Mouse (Mus musculus): ENCODE measurements around the gene Gm38655. TPM values are rescaled to one million over a fixed set of nuclear protein-coding genes. Genes with fewer than 3 reads are reported as not detected.
"Not testable (repeated sequence)": the region's sequence is repeated elsewhere in the genome, so short reads cannot be mapped to it uniquely, and the experiment has no call there.

The Gm38655 gene
- total RNA-seq, 1 experiment from 2014 or later, result 0.37 TPM

DNA sequence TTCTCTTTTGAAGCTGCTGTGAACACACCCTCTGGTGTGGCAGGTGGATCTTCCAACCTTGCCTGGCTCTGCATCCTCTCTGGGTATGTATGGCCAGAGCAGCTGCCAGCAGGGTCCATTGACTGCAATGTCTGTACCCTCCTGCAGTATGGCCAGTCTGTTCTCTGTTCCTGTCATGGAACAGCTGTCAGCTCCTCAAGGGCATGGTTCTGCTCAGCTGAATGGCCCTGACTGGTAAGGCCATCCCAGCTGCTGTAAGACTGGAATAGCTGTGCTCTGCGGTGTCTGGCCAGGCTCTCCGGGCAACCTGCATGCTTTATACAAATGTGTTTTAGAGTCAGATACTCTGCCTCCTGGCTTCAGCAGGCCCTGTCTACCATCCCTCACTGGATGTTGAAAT lies 5.6 kb downstream of the Gm38655 start:
- DNase-seq, result peak; percentile 48

DNA sequence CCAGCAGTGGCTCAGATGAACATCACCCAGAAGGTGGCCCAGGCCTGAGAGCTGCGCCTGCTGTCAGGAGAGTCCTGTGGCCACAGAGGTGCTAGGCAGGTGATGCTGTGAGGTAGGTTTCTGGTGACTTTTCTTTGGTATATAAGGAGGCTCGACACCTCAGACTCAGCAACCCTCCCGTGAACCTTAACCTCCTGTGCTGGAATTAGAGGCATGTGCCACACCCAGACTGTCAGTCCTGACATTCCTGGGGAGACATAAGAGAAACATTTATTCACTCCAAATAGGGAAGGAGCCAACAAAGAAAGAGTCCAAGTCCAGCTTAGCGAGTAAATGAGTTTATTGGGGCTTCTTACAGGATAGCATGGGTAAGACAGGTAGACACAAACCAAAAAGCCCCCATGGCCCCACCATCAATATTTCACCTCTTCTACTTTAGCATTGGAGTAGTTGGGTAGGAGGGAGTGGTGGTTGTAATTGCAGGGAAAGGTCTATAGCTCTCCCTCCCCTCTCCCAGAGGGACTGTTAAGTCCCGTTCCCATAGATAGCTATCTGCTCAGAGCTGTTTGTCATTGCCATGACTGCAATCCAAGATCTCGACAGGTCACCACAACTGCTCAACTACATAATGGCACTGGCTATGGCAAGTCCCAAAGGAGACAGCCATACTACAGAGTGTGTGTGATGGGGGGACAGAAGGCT lies 9.2 kb downstream of the Gm38655 start:
- DNase-seq, result no peak

DNA sequence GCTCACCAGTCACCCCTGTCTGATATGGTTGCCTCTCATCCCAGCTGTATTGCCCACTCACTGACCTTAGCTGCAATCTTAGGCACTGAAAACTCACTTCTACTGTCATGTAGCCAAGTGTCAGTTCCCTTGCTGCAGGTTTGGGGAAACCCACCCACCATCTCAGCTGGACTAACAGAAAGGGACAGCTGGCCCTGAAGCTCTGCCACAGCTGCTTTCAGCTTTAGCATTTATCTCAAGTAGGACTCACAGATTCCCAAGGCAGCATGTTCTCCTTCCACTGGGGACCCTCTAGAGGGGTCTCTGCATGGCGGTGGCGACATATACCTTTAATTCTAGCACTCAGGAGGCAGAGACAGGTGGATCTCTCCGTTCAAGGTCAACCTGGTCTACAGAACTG lies 10.5 kb downstream of the Gm38655 start:
- DNase-seq, result no peak

DNA sequence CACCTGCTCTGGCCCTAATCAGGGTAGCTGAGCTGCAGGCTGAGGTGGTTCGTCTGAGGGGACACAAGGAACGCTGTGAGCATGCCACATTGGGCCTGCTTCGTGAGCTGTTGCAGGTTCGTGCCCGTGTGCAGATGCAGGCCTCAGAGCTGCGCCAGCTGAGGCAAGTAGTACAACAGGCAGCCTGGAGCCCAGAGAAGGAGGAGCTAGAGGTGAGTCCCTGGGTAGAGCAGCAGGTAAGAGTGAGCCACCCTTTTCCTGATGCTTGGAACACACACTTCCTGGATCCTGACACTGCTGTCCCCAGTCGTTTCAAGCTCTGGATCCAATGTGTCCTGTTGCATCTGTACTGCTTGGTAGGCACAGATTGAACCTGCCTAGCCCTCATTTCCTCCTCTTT lies 11.9 kb downstream of the Gm38655 start:
- DNase-seq, result no peak

DNA sequence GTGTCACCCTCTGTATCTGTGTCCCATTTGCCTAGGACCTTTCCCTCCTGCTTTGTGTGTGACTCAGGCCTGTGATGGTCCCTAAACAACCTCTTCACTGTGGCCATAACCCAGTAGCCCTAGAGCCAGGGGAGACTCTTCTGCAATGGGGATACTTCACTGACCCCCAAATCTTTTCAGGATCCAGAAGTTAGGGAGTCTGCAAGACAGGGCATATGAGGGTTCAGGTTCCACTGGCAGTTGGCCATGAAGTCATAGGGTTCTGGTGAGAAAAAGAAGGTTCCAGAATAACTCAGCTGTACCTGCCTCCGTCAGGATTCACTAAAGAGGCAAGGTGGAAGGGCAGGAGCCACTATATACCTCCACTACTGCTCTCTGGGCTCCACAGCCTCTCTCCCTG lies 13.1 kb downstream of the Gm38655 start, which contains the start of gene Ccdc154:
Ccdc154 (plus strand) TSS at position 301 of the 400 bp plus-strand sequence.
- DNase-seq, result no peak

DNA sequence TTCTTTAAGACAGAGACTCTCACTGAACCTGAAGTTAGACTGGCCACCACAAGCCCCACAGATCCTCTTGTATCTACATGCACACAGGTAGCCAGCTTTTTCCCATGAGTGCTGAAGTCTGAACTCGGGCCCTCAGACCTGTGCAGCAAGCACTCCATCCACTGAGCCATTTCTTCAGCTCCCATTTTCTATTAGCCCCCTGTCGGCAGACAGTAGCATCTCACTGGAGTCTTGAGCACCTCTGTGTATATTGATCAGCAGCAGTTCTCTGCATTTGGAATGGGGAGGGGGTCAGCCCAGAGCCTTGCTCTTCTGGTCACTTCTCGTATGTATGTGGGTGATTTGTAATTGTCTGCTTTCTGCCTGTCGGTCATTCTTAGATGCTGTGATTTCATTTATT lies 35.3 kb downstream of the Gm38655 start:
- peak; percentile 41 for DNase-seq

DNA sequence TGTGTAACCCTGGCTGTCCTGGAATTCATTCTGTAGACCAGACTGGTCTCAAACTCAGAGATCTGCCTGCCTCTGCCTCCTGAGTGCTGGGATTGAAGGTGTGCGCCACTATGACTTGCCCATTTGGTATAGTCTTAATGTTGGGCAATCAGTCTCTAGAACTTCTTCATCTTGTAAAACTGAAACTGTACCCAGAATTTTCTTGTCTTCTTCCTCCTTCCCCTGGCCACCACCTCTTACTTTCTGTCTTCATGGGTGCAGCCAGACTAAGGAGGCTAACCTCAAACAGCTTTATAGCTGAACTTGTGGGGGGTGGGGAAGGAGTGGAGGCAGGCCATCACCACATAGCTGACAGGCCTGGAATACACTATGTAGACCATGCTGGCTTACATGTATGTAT lies 36.5 kb downstream of the Gm38655 start:
- DNase-seq, result no peak

DNA sequence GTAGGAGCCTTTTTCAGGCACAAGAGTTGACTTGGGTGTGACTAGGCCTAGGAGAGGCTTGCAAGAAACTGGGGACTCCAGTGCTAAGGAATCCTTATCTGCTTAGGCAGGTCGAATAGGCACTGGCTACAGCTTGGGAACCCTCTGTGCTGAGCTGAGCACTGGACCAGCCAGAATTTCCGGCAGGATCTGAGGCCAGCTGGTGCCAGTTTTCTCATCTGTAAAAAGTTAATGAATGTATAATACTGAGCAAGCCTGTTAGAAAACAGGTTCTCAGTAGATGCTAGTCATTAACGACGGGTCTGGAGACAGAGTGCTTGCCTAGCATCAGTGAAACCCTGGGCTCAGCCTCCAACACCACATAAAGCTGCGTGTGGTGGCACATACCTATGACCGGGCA lies 39.6 kb downstream of the Gm38655 start:
- DNase-seq, result no peak

DNA sequence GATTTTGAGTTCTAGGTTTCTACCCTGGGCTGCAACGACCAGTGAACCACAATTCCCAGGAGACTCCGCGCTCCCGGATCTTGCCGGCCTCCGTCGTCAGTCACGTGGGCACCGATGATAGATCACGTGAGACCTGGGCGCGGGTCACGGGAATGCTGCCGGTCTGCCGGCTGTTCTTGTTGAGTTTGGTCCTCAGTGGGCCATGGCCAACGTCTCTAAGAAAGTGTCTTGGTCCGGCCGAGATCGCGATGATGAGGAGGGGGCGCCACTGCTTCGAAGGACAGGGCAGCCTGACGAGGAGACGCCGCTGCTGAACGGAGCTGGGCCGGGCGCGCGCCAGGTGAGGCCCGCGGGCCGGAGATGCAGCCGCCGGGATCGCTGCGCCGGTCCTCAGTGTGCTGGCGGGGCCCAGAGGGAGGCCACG lies 42.0 kb downstream of the Gm38655 start, which contains the start of gene Clcn7:
Clcn7 (plus strand) TSS at position 117 of the 424 bp plus-strand sequence.
- DNase-seq, result peak; percentile 95

DNA sequence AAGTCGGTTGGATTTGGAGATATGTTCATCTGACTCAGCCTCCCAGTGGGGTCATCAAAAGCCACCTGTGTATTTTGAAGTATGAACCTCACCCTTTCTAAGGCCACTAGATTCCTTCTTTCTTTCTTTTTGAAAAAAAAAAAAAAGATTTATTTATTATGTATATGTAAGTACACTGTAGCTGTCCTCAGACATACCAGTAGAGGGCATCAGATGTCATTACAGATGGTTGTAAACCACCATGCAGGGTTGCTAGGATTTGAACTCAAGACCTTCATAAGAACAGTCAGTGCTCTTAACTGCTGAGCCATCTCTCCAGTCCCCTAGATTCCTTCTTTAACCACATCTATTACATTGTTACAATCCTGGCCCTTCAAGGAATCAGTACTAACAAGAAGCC lies 45.2 kb downstream of the Gm38655 start:
- DNase-seq, result no peak

DNA sequence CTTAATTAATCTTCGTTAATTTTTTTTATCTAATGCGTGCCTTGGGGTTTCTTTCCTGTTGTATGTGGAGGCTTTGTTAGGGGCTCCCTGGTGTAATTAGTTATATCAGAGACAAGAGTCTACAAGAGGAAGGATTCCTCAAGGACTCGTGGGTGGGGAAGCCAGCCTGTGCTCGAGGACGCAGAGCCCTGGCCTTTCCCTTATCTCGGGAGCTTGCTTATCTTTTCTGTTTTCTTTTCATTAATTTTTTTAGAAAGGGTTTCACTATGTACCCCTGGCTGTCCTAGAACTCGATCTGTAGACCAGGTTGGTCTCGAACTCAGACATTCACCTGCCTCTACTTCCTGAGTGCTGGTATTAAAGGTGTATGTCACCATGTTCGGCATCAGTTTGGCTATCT lies 47.6 kb downstream of the Gm38655 start:
- no peak for DNase-seq

DNA sequence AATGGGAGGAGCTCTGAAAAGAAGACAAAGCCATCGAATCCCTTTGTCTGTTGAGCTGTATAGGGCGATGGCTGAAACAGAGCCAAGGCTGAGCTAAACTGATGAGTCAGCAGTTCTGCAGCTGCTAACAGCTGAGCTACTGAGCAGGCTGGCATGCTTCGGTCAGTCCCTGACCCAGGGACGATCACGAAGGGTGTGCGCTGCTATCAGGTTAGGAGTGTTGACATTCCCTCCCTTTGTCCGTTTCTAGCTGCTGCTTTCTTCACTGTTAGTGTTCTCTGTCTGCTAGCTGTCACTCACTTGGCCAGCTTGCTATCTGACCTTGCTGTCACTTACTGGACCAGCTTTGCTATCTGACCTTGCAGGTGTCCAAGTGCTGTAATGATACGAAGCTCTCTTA lies 48.2 kb downstream of the Gm38655 start:
- peak; percentile 71 for DNase-seq

DNA sequence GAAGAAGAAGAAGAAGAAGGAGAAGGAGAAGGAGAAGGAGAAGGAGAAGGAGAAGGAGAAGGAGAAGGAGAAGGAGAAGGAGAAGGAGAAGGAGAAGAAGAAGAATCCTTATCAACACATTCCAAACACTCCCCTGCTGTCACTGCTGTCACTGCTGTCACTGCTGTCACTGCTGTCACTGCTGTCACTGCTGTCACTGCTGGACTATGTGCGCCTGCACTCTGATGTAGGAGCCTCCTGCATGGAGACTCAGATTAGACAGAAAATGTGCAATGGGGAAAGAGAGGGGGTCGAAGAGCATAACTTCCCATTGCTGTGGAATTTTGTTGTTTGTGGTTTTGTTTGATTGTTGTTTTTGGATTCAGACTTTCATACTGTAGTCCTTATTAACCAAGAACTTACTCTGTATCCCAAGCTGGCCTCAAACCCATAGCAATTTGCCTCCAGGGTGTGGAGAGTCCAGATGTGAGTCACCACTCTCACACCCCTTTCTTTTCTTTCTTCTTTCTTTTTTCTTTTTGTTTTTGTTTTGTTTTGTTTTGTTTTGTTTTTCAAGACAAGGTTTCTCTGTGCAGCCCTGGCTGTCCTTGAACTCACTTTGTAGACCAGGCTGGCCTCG lies 49.7 kb downstream of the Gm38655 start:
- DNase-seq, result not testable (repeated sequence)

DNA sequence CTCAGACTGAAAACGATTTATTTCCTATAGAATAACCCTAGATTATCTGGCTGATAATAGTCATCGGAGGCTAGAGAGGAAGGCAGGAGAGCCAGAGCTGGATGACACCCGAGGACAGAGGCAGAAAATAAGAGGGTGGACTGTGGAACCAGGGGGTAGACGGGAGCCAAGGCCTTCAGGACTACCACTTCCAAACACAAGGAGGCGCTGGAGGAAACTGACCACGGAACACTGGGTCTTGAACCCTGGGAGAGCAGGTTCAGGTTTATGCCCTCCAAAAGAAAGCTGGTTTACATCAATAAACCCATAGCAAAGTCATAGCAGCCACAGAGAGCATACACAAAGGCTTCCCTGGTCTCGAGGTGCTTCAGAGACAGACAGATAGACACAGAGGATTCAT lies 51.3 kb downstream of the Gm38655 start:
- peak; percentile 23 for DNase-seq

Other genes starting within 250 kb of the Gm38655 start
- 84.3 and 111 TPM in 2 replicates for gene Mapk8ip3, start 238.5 kb downstream of the Gm38655 start, total RNA-seq (2021)
- 33.9 and 45.2 TPM in 2 replicates for gene Jpt2, start 214.8 kb downstream of the Gm38655 start, total RNA-seq (2021)
- gene Cramp1l, start 159.7 kb downstream of the Gm38655 start, total RNA-seq (2021), result 23.3 and 26.7 TPM in 2 replicates
- gene Ift140, start 159.4 kb downstream of the Gm38655 start, total RNA-seq (2021), result 30.0 and 43.7 TPM in 2 replicates
- 30.1 and 30.2 TPM in 2 replicates for gene Tmem204, start 91.9 kb downstream of the Gm38655 start, total RNA-seq (2021)
- gene Telo2, start 59.5 kb downstream of the Gm38655 start, total RNA-seq (2021), result 19.9 and 27.3 TPM in 2 replicates
- not detected in 2 replicates for gene Ptx4, start 54.7 kb downstream of the Gm38655 start, total RNA-seq (2021)
- gene Clcn7, start 42.1 kb downstream of the Gm38655 start, total RNA-seq (2021), result 33.3 and 35.2 TPM in 2 replicates
- 0.15 TPM in 1 of 2 replicates, not detected in the other for gene Ccdc154, start 13.0 kb downstream of the Gm38655 start, total RNA-seq (2021)
- gene BC003965, start 9.1 kb upstream of the Gm38655 start, total RNA-seq (2021), result 20.2 and 21.2 TPM in 2 replicates
- gene Unkl, start 12.9 kb upstream of the Gm38655 start, total RNA-seq (2021), result 15.9 and 17.8 TPM in 2 replicates
- 34.3 and 35.7 TPM in 2 replicates for gene Gnptg, start 64.7 kb upstream of the Gm38655 start, total RNA-seq (2021)
- gene Tsr3, start 64.7 kb upstream of the Gm38655 start, total RNA-seq (2021), result 20.4 and 22.9 TPM in 2 replicates
- 12.1 and 12.6 TPM in 2 replicates for gene Baiap3, start 80.9 kb upstream of the Gm38655 start, total RNA-seq (2021)
- 232 and 245 TPM in 2 replicates for gene Ube2i, start 99.2 kb upstream of the Gm38655 start, total RNA-seq (2021)
- 1.2 and 1.3 TPM in 2 replicates for gene Prss34, start 122.9 kb upstream of the Gm38655 start, total RNA-seq (2021)
- gene Prss28, start 133.2 kb upstream of the Gm38655 start, total RNA-seq (2021), result not detected in 2 replicates
- not detected in 2 replicates for gene Prss29, start 143.2 kb upstream of the Gm38655 start, total RNA-seq (2021)
- gene Tpsab1, start 170.1 kb upstream of the Gm38655 start, total RNA-seq (2021), result 2.1 and 2.9 TPM in 2 replicates
- gene Tpsb2, start 190.8 kb upstream of the Gm38655 start, total RNA-seq (2021), result 5.3 and 6.6 TPM in 2 replicates
- gene Tpsg1, start 193.8 kb upstream of the Gm38655 start, total RNA-seq (2021), result not detected in 2 replicates